Mouse (Mus musculus) kidney, postnatal 10 days (tissue): ENCODE measurements around the gene P4hb.
A peak's percentile ranks its signal among the peaks of the same experiment; 100 is the strongest.
"Not testable (repeated sequence)": the region's sequence is repeated elsewhere in the genome, so short reads cannot be mapped to it uniquely, and the experiment has no call there.

Experiments used
- DNase-seq: peaks from one replicate; pipeline ENCODE4 v3.0.0; 2021; ENCODE audit warnings: mixed read lengths

P4hb gene

GRCm38 (mm10) chr11:120571122-120571521 is 1.9 kb downstream of the P4hb start:
- no peak for DNase-seq

GRCm38 (mm10) chr11:120568324-120568723 is 4.7 kb downstream of the P4hb start:
- no peak for DNase-seq

- DNase-seq = no peak
Measured at GRCm38 (mm10) chr11:120565114-120565513, 7.9 kb downstream of the P4hb start.

- DNase-seq = no peak
Measured at GRCm38 (mm10) chr11:120562949-120563348, 10.1 kb downstream of the P4hb start.

GRCm38 (mm10) chr11:120560952-120561728 is 11.9 kb downstream of the P4hb start:
- DNase-seq = no peak

- not testable (repeated sequence) for DNase-seq
Measured at GRCm38 (mm10) chr11:120558843-120559242, 14.2 kb downstream of the P4hb start.

GRCm38 (mm10) chr11:120555260-120555659 is 17.8 kb downstream of the P4hb start:
- DNase-seq = no peak

GRCm38 (mm10) chr11:120554834-120555233 is 18.2 kb downstream of the P4hb start:
- DNase-seq = no peak

- DNase-seq = no peak
Measured at GRCm38 (mm10) chr11:120552736-120553135, 20.3 kb downstream of the P4hb start.

GRCm38 (mm10) chr11:120550810-120551440 is 22.1 kb downstream of the P4hb start, which contains the start of gene Ppp1r27:
Gene Ppp1r27 (minus strand): TSS chr11:120551132.
- no peak for DNase-seq

- DNase-seq = peak; percentile 42
Measured at GRCm38 (mm10) chr11:120549986-120550809, 22.9 kb downstream of the P4hb start.

GRCm38 (mm10) chr11:120549168-120549945 is 23.7 kb downstream of the P4hb start, which contains the start of gene Mcrip1:
Gene Mcrip1 (minus strand): TSS chr11:120549727.
- peak; percentile 98 for DNase-seq

GRCm38 (mm10) chr11:120548786-120549167 is 24.3 kb downstream of the P4hb start:
- no peak for DNase-seq

GRCm38 (mm10) chr11:120548214-120548613 is 24.8 kb downstream of the P4hb start:
- no peak for DNase-seq

- no peak for DNase-seq
Measured at GRCm38 (mm10) chr11:120547469-120547868, 25.6 kb downstream of the P4hb start.

- DNase-seq = peak; percentile 56
Measured at GRCm38 (mm10) chr11:120545964-120546363, 27.1 kb downstream of the P4hb start.

GRCm38 (mm10) chr11:120542376-120542775 is 30.7 kb downstream of the P4hb start:
- DNase-seq = no peak

- DNase-seq = peak; percentile 57
Measured at GRCm38 (mm10) chr11:120541907-120542306, 31.1 kb downstream of the P4hb start.

GRCm38 (mm10) chr11:120539285-120540014 is 33.6 kb downstream of the P4hb start:
- DNase-seq = peak; percentile 76

GRCm38 (mm10) chr11:120538955-120539284 is 34.1 kb downstream of the P4hb start:
- no peak for DNase-seq

GRCm38 (mm10) chr11:120538485-120538884 is 34.6 kb downstream of the P4hb start:
- peak; percentile 75 for DNase-seq

GRCm38 (mm10) chr11:120535804-120536203 is 37.2 kb downstream of the P4hb start:
- DNase-seq = no peak
